Mouse (Mus musculus) heart, adult 18-20 months (tissue): ENCODE results near the gene Foxd2. TPM values are rescaled to one million over a fixed set of nuclear protein-coding genes. Genes with fewer than 3 reads are reported as not detected.

Source experiments
- total RNA-seq, 2 experiments: library from RNA; stranded (reverse); gene quantifications; 2 replicates each; pipeline ENCODE4 v1.2.3; 2021

Foxd2 gene
- total RNA-seq, 2 experiments from 2014 or later = 0.35 to 0.49 TPM

Other genes starting within 250 kb of the Foxd2 start
- not detected for gene Gm12830, start 87.2 kb downstream of the Foxd2 start, total RNA-seq
- not detected for gene Foxe3, start 17.1 kb upstream of the Foxd2 start, total RNA-seq
- 10 to 100 TPM; 36.5 to 36.6 TPM for gene Cmpk1, start 78.4 kb upstream of the Foxd2 start, total RNA-seq
- under 1 TPM; 0.20 to 0.23 TPM for gene Stil, start 91.3 kb upstream of the Foxd2 start, total RNA-seq
- gene Tal1, start 147.6 kb upstream of the Foxd2 start, total RNA-seq = 1 to 10 TPM; 2.3 to 3.7 TPM
- under 1 TPM; 0.42 to 0.67 TPM for gene Pdzk1ip1, start 179.8 kb upstream of the Foxd2 start, total RNA-seq
- gene Cyp4x1, start 225.4 kb upstream of the Foxd2 start, total RNA-seq = not detected